Mouse (Mus musculus) olfactory bulb, adult 2 months (tissue): Measurements from ENCODE around the gene Arhgef33.

ENCODE experiments used
- CTCF ChIP-seq: fragments of 200-500 bp; IDR thresholded peaks from 2 replicates; pipeline ENCODE4 v1.5.1; 2012; ENCODE audit warnings: low read depth, mild to moderate bottlenecking, low read length, moderate library complexity; ENCODE audit not compliant: insufficient read depth
- POLR2A ChIP-seq: fragments of 200-500 bp; IDR thresholded peaks from 2 replicates; pipeline ENCODE4 v1.6.1; 2012; ENCODE audit warnings: mild to moderate bottlenecking, low read depth, low read length, moderate library complexity; ENCODE audit not compliant: insufficient read depth

DNA sequence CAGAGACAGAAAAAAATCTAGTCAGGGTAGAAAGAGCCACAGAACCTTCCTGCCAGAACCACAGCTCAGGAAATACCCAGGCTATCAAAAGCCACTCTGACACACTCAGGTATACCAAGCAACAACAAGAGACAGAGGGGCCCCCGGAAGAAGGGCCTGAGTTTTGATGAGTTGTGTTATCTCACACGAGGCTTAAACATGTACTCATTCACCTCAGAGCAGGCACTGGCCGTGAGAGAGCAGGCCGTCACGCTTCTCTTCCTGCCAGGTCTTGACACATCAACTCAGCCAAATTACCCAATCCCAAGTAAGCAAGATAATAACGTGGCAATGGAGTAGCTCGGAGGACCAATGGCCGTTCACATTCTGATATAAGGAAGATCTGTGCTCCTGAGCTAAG, 16.5 kb downstream of the Arhgef33 start:
- TF ChIP-seq CTCF (no peak), POLR2A (no peak)
